Mouse (Mus musculus): Measurements from ENCODE around the gene Ift140. TPM values are rescaled to one million over a fixed set of nuclear protein-coding genes. Genes with fewer than 3 reads are reported as not detected.

The Ift140 gene
- 21.6 and 41.7 TPM in 2 replicates for total RNA-seq (2017)

GRCm38 (mm10) chr17:25015655-25016291 lies at the start of gene Ift140, which contains the start of gene Cramp1l:
Gene Ift140, plus strand, starts transcription at chr17:25016085.
Gene Cramp1l, minus strand, starts transcription at chr17:25015788.
- peak; percentile 88 for ATAC-seq (replicated peaks; ENCODE audit: low read depth, poor library complexity, severe bottlenecking)

- ATAC-seq (replicated peaks; ENCODE audit: low read depth, poor library complexity, severe bottlenecking): no peak
These were observed 28.7 kb upstream of the Ift140 start for GRCm38 (mm10) chr17:24987221-24987620.

DNA sequence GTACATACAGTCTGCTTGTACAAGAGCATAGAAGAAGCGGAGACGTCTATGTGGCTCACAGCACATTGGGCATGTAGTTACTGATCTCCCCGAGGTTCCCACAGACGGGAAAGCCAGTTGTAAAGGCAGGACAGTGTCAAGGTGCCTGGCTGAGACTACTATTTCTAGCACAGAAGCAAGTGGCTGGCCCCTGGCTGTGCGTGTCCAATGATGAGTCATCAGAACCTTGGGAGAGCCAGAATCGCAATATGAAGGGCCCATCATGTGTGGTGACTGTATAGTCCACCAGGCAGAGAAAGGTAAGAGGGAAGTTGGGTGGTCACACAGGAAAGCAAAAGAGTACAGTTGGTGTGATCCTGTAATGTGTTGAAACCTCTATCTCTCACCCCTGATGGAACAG lies 21.2 kb upstream of the Ift140 start:
- no peak for ATAC-seq (replicated peaks; ENCODE audit: low read depth, poor library complexity, severe bottlenecking)

DNA sequence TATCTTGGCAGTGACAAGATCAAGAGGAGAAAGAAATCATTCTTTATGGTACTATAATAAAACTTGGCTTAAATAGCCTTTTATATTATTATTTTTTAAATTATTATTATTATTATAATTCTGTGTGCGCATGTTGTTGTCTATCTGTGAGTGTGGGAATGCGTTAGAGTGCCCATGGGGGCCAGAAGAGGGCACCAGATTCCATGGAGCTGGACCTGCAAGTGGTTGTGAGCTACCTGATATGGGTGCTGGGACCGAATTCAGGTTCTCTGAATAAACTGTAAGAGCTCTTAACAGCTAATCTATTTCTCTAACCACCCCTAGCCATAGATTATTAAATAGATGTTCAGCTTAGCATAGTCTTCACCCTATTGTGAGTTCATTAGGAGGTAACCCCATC lies 10.8 kb upstream of the Ift140 start:
- ATAC-seq (replicated peaks; ENCODE audit: low read depth, poor library complexity, severe bottlenecking): no peak

DNA sequence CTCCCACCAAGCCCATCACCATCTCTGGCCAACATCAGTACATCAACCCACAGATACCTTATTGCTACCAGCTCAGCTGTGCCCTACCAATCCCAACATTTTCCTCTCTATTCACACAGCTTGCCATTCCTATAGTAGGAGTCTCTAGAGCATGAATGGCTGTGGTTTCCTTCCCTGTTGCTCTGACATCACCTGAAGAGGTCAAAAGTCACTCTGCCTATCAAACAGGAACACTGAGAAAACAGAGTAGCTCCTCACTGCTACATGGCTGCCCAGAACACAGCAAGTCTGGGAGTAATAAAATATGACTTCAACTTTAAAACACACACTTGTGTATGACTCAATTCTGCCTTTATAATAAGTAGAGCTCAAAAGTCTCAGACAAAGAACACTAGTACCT lies 8.4 kb upstream of the Ift140 start:
- ATAC-seq (replicated peaks; ENCODE audit: low read depth, poor library complexity, severe bottlenecking): no peak

DNA sequence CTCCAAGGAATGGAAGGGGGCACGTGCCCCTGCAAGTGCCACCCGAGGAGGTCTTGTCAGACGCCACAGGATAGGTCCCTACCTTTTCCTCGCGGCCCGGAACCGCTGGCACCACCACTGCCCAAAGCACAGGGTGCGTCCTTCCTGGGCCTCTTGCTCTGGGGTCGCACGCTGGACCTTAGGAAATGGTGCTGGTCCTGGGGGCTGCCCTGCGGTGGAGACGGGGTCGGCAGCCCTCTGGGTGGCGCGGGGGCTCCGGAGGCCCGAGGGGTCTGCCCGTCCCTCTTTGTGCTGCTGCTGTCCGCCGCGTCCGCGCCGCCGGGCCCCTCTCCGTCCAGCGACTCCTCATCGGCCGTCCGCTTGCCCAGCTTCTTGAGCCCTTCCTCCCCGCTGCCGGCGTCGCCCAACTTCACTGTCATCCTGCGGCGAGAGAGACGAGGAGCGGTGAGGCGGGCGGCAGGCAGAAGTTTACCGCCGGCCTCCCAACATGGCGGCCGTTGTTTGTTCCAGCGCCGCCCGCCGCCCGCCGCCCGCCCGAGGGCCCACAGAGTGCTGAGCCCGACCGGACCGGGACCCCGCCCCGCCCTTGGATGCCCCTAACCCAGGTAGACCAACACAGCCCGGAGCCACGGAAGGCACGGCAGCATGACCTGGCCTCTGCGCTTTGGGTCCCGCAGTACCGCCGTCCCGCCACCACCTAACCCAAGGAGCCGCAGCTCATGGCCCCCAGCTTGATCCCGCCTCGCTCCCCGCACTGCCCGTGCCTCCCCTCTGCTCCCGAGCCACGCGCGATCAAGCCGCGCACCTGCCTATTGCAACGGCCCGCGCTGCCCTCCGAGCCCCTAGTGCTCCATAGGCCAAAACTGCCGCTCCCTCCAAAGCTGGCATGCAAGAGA lies 2.0 kb upstream of the Ift140 start:
- no peak for ATAC-seq (replicated peaks; ENCODE audit: low read depth, poor library complexity, severe bottlenecking)

- no peak for ATAC-seq (replicated peaks; ENCODE audit: low read depth, poor library complexity, severe bottlenecking)
These were observed 879 bp upstream of the Ift140 start for GRCm38 (mm10) chr17:25014841-25015570.

- peak; percentile 62 for ATAC-seq (replicated peaks; ENCODE audit: low read depth, poor library complexity, severe bottlenecking)
These were observed 627 bp downstream of the Ift140 start for GRCm38 (mm10) chr17:25016292-25017132.

- ATAC-seq (replicated peaks; ENCODE audit: low read depth, poor library complexity, severe bottlenecking): no peak
These were observed 20.3 kb downstream of the Ift140 start for GRCm38 (mm10) chr17:25036183-25036582.

DNA sequence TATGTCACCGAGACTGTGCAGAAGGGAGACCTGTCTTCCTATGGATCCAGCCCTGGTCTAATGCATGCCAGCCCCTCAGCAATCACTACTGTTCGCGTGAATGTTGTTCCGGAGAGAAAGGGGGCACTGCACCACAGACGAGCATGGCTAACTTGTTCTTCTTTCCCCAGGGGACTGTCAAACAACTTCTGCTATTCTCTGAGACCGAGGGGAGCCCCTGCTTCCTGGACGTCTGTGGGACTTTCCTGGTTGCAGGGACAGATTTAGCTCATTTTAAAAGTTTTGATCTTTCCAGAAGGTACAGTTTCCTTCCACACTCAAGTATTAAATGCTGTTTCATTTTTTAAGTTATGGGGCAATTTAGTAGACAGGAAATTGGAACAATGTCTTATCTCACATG lies 29.0 kb downstream of the Ift140 start:
- ATAC-seq (replicated peaks; ENCODE audit: low read depth, poor library complexity, severe bottlenecking): peak; percentile 56; the same call in 1 of the 2 replicates

- no peak for ATAC-seq (replicated peaks; ENCODE audit: low read depth, poor library complexity, severe bottlenecking)
These were observed 29.4 kb downstream of the Ift140 start for GRCm38 (mm10) chr17:25045281-25045680.

GRCm38 (mm10) chr17:25047143-25047542 lies 31.3 kb downstream of the Ift140 start:
- ATAC-seq (replicated peaks; ENCODE audit: low read depth, poor library complexity, severe bottlenecking): no peak

GRCm38 (mm10) chr17:25053274-25053673 lies 37.4 kb downstream of the Ift140 start:
- ATAC-seq (replicated peaks; ENCODE audit: low read depth, poor library complexity, severe bottlenecking): no peak

DNA sequence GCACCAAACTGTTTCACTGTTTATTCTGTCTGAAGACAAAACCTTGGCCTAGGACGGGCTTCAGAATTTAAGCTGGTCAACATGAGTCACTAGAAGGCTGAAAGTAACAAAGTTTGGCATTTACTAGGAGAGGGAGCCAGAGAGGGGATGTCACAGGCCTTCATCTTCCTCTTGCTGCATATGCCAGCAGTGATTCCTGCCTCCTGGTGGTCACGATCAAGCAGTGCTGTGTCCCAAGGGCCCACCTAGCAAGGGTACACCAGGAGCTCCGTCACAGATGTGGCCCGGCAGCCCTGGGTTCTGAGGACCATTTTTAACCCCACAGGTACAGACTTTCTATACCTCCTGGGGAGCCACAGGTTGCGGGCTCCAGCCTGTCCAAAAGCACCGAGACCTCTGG lies 41.2 kb downstream of the Ift140 start:
- no peak for ATAC-seq (replicated peaks; ENCODE audit: low read depth, poor library complexity, severe bottlenecking)

GRCm38 (mm10) chr17:25063261-25063660 lies 47.4 kb downstream of the Ift140 start:
- ATAC-seq (replicated peaks; ENCODE audit: low read depth, poor library complexity, severe bottlenecking): no peak

DNA sequence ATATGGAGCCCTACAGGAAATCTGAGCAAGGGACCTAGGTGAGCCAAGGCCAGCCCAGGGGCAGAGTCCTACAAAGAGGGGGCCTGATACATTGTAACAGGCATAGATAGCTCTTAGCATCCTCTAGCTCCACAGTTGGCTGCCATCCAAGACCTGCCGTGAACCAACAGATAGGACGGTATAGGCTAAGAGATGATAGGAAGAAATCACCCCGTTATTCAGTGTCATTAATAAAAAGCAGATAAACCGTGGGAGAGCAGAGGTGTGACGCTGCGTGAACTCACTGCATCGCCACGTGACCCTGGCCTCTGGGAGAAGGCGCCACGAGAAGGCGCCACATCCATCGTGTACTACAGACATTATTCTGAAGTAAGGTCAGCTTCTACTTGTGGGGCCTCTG lies 48.0 kb downstream of the Ift140 start:
- no peak for ATAC-seq (replicated peaks; ENCODE audit: low read depth, poor library complexity, severe bottlenecking)

DNA sequence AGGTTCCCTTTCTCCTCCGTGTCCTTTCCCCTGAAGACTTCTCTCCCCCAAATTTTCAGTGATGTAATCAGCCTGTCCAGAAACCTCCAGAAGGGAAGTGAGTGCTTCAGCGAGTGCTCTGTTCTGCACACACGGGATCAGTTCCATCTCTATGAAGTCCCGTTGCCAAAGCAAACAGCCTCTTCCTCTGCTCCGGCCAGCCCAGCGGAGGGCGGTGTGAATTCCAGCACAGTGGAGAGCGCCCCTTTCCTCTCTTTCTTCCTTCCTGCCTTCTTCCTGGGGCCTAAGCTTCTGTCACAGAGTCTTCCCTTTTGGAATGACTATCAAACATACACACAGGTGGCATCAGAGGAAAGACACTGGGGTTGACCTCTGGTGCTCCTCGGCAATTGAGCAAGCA lies 48.5 kb downstream of the Ift140 start:
- no peak for ATAC-seq (replicated peaks; ENCODE audit: low read depth, poor library complexity, severe bottlenecking)

- no peak for ATAC-seq (replicated peaks; ENCODE audit: low read depth, poor library complexity, severe bottlenecking)
These were observed 49.3 kb downstream of the Ift140 start for GRCm38 (mm10) chr17:25065189-25065588.

DNA sequence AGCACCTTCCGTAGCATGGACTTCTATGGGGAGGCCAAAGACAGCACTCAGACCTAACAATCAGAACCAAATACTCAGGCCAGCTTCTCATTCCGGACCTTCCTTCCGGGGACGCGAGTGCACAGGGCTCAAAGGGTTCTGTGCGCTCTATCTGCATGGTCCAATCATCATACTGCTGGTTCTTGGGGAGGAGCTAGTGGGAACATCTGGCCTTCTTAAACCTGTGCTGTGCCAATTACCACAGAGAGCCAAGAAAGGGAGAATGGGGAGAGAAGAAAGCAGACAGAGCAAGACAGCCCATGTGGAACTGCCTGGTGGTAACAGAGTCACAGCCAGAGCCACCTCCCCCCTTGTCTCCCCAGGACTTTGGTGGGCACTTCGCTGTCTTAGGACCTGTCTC lies 50.7 kb downstream of the Ift140 start:
- no peak for ATAC-seq (replicated peaks; ENCODE audit: low read depth, poor library complexity, severe bottlenecking)

DNA sequence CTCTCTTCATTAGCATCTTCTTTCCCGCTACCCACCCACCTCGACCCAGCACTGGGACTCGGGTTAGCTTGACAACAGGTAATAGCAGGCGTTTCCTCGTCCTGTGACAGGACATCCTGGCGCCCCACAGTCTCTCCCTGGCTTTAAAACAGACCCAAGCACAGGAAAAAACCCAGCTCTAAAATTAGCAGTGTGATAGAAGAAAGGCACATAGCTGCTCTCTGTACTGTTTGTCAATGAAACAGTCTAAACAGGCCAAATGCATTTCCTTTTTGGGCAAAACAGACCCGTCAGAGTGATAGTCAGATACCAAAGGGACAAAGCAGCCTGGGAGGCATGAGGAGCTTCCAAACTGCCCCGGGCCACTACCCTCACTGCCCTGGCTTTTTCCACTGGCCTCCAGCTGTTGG lies 51.6 kb downstream of the Ift140 start:
- ATAC-seq (replicated peaks; ENCODE audit: low read depth, poor library complexity, severe bottlenecking): no peak

Data from common myeloid progenitor, adult 5-6 weeks (primary cell).